Mouse (Mus musculus): ENCODE data around the gene Hhat.

DNA sequence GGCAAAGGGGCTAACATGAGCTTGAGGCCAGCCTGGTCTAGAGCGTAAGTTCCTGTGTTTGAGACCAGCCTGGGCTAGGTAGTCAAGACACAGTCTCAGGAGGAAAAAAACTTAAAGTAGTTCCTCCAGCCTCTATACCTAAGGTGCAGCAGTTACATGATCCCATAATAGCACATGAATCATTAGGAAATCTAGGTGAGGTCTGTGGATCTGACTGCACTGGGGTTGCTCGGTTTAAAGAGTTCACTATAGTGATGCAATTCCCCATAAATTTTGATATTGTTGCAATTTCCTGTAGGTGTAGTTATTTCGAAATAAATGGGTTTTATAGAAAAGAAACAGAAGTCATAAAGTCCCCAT is 26.2 kb downstream of the Hhat start:
- TF ChIP-seq CHD2 (IDR thresholded peaks at IDR 0.05; ENCODE audit: low read depth, low read length) = no peak
- no peak for TF ChIP-seq ZNF384 (IDR thresholded peaks at IDR 0.05; ENCODE audit: low read depth, low read length)
- no peak for TF ChIP-seq ZC3H11A (IDR thresholded peaks at IDR 0.05; ENCODE audit: borderline replicate concordance, low read depth, low read length)
- no peak for TF ChIP-seq MAFK (IDR thresholded peaks at IDR 0.05; ENCODE audit: insufficient read depth, low read depth, low read length)
